Mouse (Mus musculus): ENCODE data around the gene Kif13a. TPM values are rescaled to one million over a fixed set of nuclear protein-coding genes. Genes with fewer than 3 reads are reported as not detected.

The Kif13a gene
- polyA plus RNA-seq, 1 experiment from 2014 or later = 11.4 TPM

GRCm38 (mm10) chr13:46701486-46701885 is 228.2 kb downstream of the Kif13a start:
- Histone ChIP-seq H3K27ac (replicated peaks) (no peak overlapping the region), H3K27me3 (no peaks in the 10 kb centered on the region), H3K9me3 (no peaks in the 10 kb centered on the region), H3K4me2 (replicated peaks) (no peak overlapping the region), H3K36me3 (peaks cover 34% of the 10 kb centered on the region), H3K4me1 (no peaks in the 10 kb centered on the region), H3K4me3 (no peak overlapping the region), H3K9ac (replicated peaks) (no peak overlapping the region)
- WGBS = 89% methylated on average over 2 of the region's 2 CpGs
- no peak for ATAC-seq (replicated peaks)

- no peak overlapping the region for H3K27ac ChIP-seq (replicated peaks)
Measured at GRCm38 (mm10) chr13:46699372-46699771, 230.3 kb downstream of the Kif13a start.

More at GRCm38 (mm10) chr13:46699372-46699771, 230.3 kb downstream of the Kif13a start:
- H3K9ac ChIP-seq (replicated peaks) = no peak overlapping the region
- ATAC-seq (replicated peaks) = no peak
- no peaks in the 10 kb centered on the region for H3K9me3 ChIP-seq
- H3K4me1 ChIP-seq = no peaks in the 10 kb centered on the region
- no peak overlapping the region for H3K4me3 ChIP-seq
- H3K4me2 ChIP-seq (replicated peaks) = no peak overlapping the region
- peaks cover 35% of the 10 kb centered on the region for H3K36me3 ChIP-seq
- H3K27me3 ChIP-seq = no peaks in the 10 kb centered on the region
- WGBS = 92% methylated on average over 1 of the region's 1 CpGs

Other genes with a start within 250 kb of the Kif13a start
- 24.7 and 25.8 TPM in 2 replicates for gene Nup153, start 201.9 kb downstream of the Kif13a start, polyA plus RNA-seq (2015; fragmentation: Nextera tagmentation; extraction: Ambion mirVana)
- 14.1 and 15.0 TPM in 2 replicates for gene Nhlrc1, start 85.0 kb upstream of the Kif13a start, polyA plus RNA-seq (2015; fragmentation: Nextera tagmentation; extraction: Ambion mirVana)
- gene Kdm1b, start 113.6 kb upstream of the Kif13a start, polyA plus RNA-seq (2015; fragmentation: Nextera tagmentation; extraction: Ambion mirVana) = 21.8 and 22.3 TPM in 2 replicates
- gene Tpmt, start 114.9 kb upstream of the Kif13a start, polyA plus RNA-seq (2015; fragmentation: Nextera tagmentation; extraction: Ambion mirVana) = 23.2 and 23.6 TPM in 2 replicates
- 181 and 205 TPM in 2 replicates for gene Dek, start 176.3 kb upstream of the Kif13a start, polyA plus RNA-seq (2015; fragmentation: Nextera tagmentation; extraction: Ambion mirVana)
- 0.37 and 0.38 TPM in 2 replicates for gene Rnf144b, start 192.8 kb upstream of the Kif13a start, polyA plus RNA-seq (2015; fragmentation: Nextera tagmentation; extraction: Ambion mirVana)

Measured in forebrain, embryonic 15.5 days (tissue).